Mouse (Mus musculus): ENCODE results near the gene Sbf2.

DNA sequence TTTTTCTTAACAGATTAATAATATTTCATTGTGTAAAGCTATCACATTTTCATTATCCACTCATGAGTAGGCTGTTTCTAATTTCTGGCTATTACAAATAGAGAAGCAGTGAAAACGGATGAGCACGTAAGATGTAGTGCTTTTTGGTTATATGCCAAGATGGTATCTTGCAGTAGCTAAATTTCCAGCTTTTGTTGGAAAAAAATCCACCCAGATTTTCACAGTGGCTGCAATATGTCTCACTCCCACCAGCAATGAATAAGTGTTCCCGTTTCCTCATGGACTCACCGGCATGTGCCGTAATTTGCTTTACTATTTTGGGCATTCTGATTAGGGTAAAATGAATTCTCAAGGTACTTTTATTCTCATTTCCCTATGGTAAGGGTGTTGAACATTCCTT lies 129.7 kb downstream of the Sbf2 start:
- TF ChIP-seq EP300 (IDR thresholded peaks at IDR 0.05; ENCODE audit: low read depth) (no peak), CTCF (IDR thresholded peaks at IDR 0.05; ENCODE audit: low read depth) (no peak)

Measured in heart, postnatal 0 days (tissue).